Mouse (Mus musculus): ENCODE measurements around the gene Ppib.

Gene Ppib

GRCm38 (mm10) chr9:66072754-66073153 is 12.7 kb downstream of the Ppib start:
- peak; percentile 75 for DNase-seq (ENCODE audit: low read depth, low spot score)

- DNase-seq (ENCODE audit: low read depth, low spot score) = no peak
These were observed 18.1 kb downstream of the Ppib start for GRCm38 (mm10) chr9:66078072-66078471.

- DNase-seq (ENCODE audit: low read depth, low spot score) = no peak
These were observed 18.5 kb downstream of the Ppib start for GRCm38 (mm10) chr9:66078493-66078892.

- DNase-seq (ENCODE audit: low read depth, low spot score) = no peak
These were observed 20.9 kb downstream of the Ppib start for GRCm38 (mm10) chr9:66080804-66081459.

GRCm38 (mm10) chr9:66081999-66082398 is 22.0 kb downstream of the Ppib start:
- peak; percentile 88 for DNase-seq (ENCODE audit: low read depth, low spot score)

- no peak for DNase-seq (ENCODE audit: low read depth, low spot score)
These were observed 24.1 kb downstream of the Ppib start for GRCm38 (mm10) chr9:66084171-66084570.

GRCm38 (mm10) chr9:66087062-66087461 is 27.0 kb downstream of the Ppib start:
- DNase-seq (ENCODE audit: low read depth, low spot score) = no peak

GRCm38 (mm10) chr9:66088411-66088810 is 28.4 kb downstream of the Ppib start:
- peak; percentile 51 for DNase-seq (ENCODE audit: low read depth, low spot score)

- no peak for DNase-seq (ENCODE audit: low read depth, low spot score)
These were observed 30.7 kb downstream of the Ppib start for GRCm38 (mm10) chr9:66090593-66091244.

GRCm38 (mm10) chr9:66091327-66092231 is 31.6 kb downstream of the Ppib start:
- no peak for DNase-seq (ENCODE audit: low read depth, low spot score)

GRCm38 (mm10) chr9:66092664-66093063 is 32.6 kb downstream of the Ppib start:
- DNase-seq (ENCODE audit: low read depth, low spot score) = no peak

GRCm38 (mm10) chr9:66101577-66101976 is 41.6 kb downstream of the Ppib start:
- no peak for DNase-seq (ENCODE audit: low read depth, low spot score)

- DNase-seq (ENCODE audit: low read depth, low spot score) = no peak
These were observed 42.6 kb downstream of the Ppib start for GRCm38 (mm10) chr9:66102668-66103067.

- no peak for DNase-seq (ENCODE audit: low read depth, low spot score)
These were observed 44.6 kb downstream of the Ppib start for GRCm38 (mm10) chr9:66104601-66105000.

GRCm38 (mm10) chr9:66105168-66105567 is 45.1 kb downstream of the Ppib start:
- no peak for DNase-seq (ENCODE audit: low read depth, low spot score)

- DNase-seq (ENCODE audit: low read depth, low spot score) = no peak
These were observed 49.6 kb downstream of the Ppib start for GRCm38 (mm10) chr9:66109574-66109973.

- no peak for DNase-seq (ENCODE audit: low read depth, low spot score)
These were observed 50.1 kb downstream of the Ppib start for GRCm38 (mm10) chr9:66110126-66110525.

- DNase-seq (ENCODE audit: low read depth, low spot score) = no peak
These were observed 50.8 kb downstream of the Ppib start for GRCm38 (mm10) chr9:66110611-66111379.

- no peak for DNase-seq (ENCODE audit: low read depth, low spot score)
These were observed 54.3 kb downstream of the Ppib start for GRCm38 (mm10) chr9:66114341-66114740.
